Mouse (Mus musculus) heart, adult 11 months (tissue): Measurements from ENCODE around the gene Kcnq1.

ENCODE experiments used
- DNase-seq: peaks from one replicate; pipeline ENCODE4 v3.0.0; 2022

Kcnq1 gene

GRCm38 (mm10) chr7:143329110-143329810 lies 223.1 kb downstream of the Kcnq1 start:
- DNase-seq: no peak

GRCm38 (mm10) chr7:143333040-143333439 lies 226.9 kb downstream of the Kcnq1 start:
- no peak for DNase-seq

- no peak for DNase-seq
These were observed 227.4 kb downstream of the Kcnq1 start for GRCm38 (mm10) chr7:143333604-143334003.

- no peak for DNase-seq
These were observed 232.5 kb downstream of the Kcnq1 start for GRCm38 (mm10) chr7:143338690-143339089.

GRCm38 (mm10) chr7:143340601-143341281 lies 234.6 kb downstream of the Kcnq1 start:
- no peak for DNase-seq

GRCm38 (mm10) chr7:143341301-143341980 lies 235.3 kb downstream of the Kcnq1 start:
- no peak for DNase-seq

GRCm38 (mm10) chr7:143343781-143344306 lies 237.7 kb downstream of the Kcnq1 start:
- DNase-seq: no peak

GRCm38 (mm10) chr7:143349287-143349686 lies 243.1 kb downstream of the Kcnq1 start:
- DNase-seq: peak; percentile 68

- no peak for DNase-seq
These were observed 243.7 kb downstream of the Kcnq1 start for GRCm38 (mm10) chr7:143349848-143350247.

- DNase-seq: no peak
These were observed 249.7 kb downstream of the Kcnq1 start for GRCm38 (mm10) chr7:143355831-143356230.

- DNase-seq: peak; percentile 54
These were observed 250.9 kb downstream of the Kcnq1 start for GRCm38 (mm10) chr7:143357109-143357508.

GRCm38 (mm10) chr7:143357831-143358230 lies 251.7 kb downstream of the Kcnq1 start:
- DNase-seq: peak; percentile 93

GRCm38 (mm10) chr7:143359762-143360161 lies 253.6 kb downstream of the Kcnq1 start:
- no peak for DNase-seq

- DNase-seq: no peak
These were observed 254.6 kb downstream of the Kcnq1 start for GRCm38 (mm10) chr7:143360776-143361175.

- no peak for DNase-seq
These were observed 258.1 kb downstream of the Kcnq1 start for GRCm38 (mm10) chr7:143364092-143364832.

GRCm38 (mm10) chr7:143364969-143365839 lies 259.0 kb downstream of the Kcnq1 start:
- no peak for DNase-seq

- no peak for DNase-seq
These were observed 261.5 kb downstream of the Kcnq1 start for GRCm38 (mm10) chr7:143367366-143368266.

GRCm38 (mm10) chr7:143368267-143368643 lies 262.1 kb downstream of the Kcnq1 start:
- no peak for DNase-seq

- no peak for DNase-seq
These were observed 265.2 kb downstream of the Kcnq1 start for GRCm38 (mm10) chr7:143371336-143371735.

GRCm38 (mm10) chr7:143373265-143373664 lies 267.1 kb downstream of the Kcnq1 start:
- no peak for DNase-seq

GRCm38 (mm10) chr7:143375945-143376344 lies 269.8 kb downstream of the Kcnq1 start:
- DNase-seq: peak; percentile 95
